Mouse (Mus musculus) gastrocnemius, adult 2 months (tissue): ENCODE results near the gene Arid1b. TPM values are rescaled to one million over a fixed set of nuclear protein-coding genes. Genes with fewer than 3 reads are reported as not detected.
"Not testable (repeated sequence)": the region's sequence is repeated elsewhere in the genome, so short reads cannot be mapped to it uniquely, and the experiment has no call there.

Experiments used
- DNase-seq: peaks from one replicate; pipeline ENCODE4 v3.0.0; 2022
- H3K27ac ChIP-seq: fragments of 200-600 bp; 2 replicates; pipeline ENCODE4 v1.8.1; 2022; ENCODE audit warnings: mild to moderate bottlenecking
- H3K4me3 ChIP-seq: fragments of 200-600 bp; 2 replicates; pipeline ENCODE4 v1.8.1; 2022; ENCODE audit warnings: mild to moderate bottlenecking, moderate library complexity
- CTCF ChIP-seq: fragments of 200-600 bp; IDR thresholded peaks from 2 replicates; pipeline ENCODE4 v1.8.1; 2022; ENCODE audit warnings: antibody characterized with exemption, mild to moderate bottlenecking, moderate library complexity
- intact Hi-C: fragments of 180-260 bp; cut with DNase I; formaldehyde crosslinking; loops from one replicate; pipeline ENCODE4 v1.15.1; 2025
- total RNA-seq, 2 experiments: library from RNA; stranded (reverse); gene quantifications; 2 replicates each; pipeline ENCODE4 v1.2.3; 2021

The Arid1b gene
- total RNA-seq, 2 experiments from 2014 or later, result 35.1 to 35.6 TPM

- H3K27ac ChIP-seq, result peak overlapping the region; percentile 55
- intact Hi-C loops, result no loop called here
- peak; percentile 63 for DNase-seq
- H3K4me3 ChIP-seq, result no peak overlapping the region
- TF ChIP-seq CTCF, result no peak
Observed at GRCm38 (mm10) chr17:5106263-5107195, 112.4 kb downstream of the Arid1b start.

- no peak for DNase-seq
- TF ChIP-seq CTCF, result no peak
- Histone ChIP-seq H3K4me3 (no peak overlapping the region), H3K27ac (peak overlapping the region; percentile 24; the same call in 1 of the 2 replicates)
- intact Hi-C loops, result no loop called here
Observed at GRCm38 (mm10) chr17:5107501-5107900, 113.4 kb downstream of the Arid1b start.

GRCm38 (mm10) chr17:5108022-5108421, 113.9 kb downstream of the Arid1b start:
- intact Hi-C loops, result no loop called here

GRCm38 (mm10) chr17:5108546-5109142, 114.5 kb downstream of the Arid1b start:
- no peak for TF ChIP-seq CTCF
- DNase-seq, result no peak
- peak overlapping the region; percentile 4 for H3K27ac ChIP-seq
- intact Hi-C loops, result no loop called here
- H3K4me3 ChIP-seq, result no peak overlapping the region

More at GRCm38 (mm10) chr17:5108022-5108421, 113.9 kb downstream of the Arid1b start:
- no peak for DNase-seq
- Histone ChIP-seq H3K27ac (peak overlapping the region; percentile 24), H3K4me3 (no peak overlapping the region)
- no peak for TF ChIP-seq CTCF

GRCm38 (mm10) chr17:5109343-5109742, 115.2 kb downstream of the Arid1b start:
- Histone ChIP-seq H3K4me3 (no peak overlapping the region), H3K27ac (no peak overlapping the region)
- intact Hi-C loops, result no loop called here
- TF ChIP-seq CTCF, result no peak
- no peak for DNase-seq

- Histone ChIP-seq H3K27ac (no peak overlapping the region), H3K4me3 (no peak overlapping the region)
- TF ChIP-seq CTCF, result no peak
- intact Hi-C loops, result no loop called here
- no peak for DNase-seq
Observed at GRCm38 (mm10) chr17:5110159-5110558, 116.0 kb downstream of the Arid1b start.

GRCm38 (mm10) chr17:5110981-5111380, 116.8 kb downstream of the Arid1b start:
- H3K4me3 ChIP-seq, DNase-seq, H3K27ac ChIP-seq, intact Hi-C loops: not testable (repeated sequence)

GRCm38 (mm10) chr17:5112116-5112515, 118.0 kb downstream of the Arid1b start:
- no peak for DNase-seq
- no peak overlapping the region for H3K4me3 ChIP-seq
- intact Hi-C loops, result no loop called here
- no peak for TF ChIP-seq CTCF
- H3K27ac ChIP-seq, result no peak overlapping the region

- Histone ChIP-seq H3K27ac (peak overlapping the region; percentile 63), H3K4me3 (no peak overlapping the region)
- TF ChIP-seq CTCF, result peak; percentile 38
- peak; percentile 62 for DNase-seq
- intact Hi-C loops, result no loop called here
Observed at GRCm38 (mm10) chr17:5115952-5116351, 121.8 kb downstream of the Arid1b start.

GRCm38 (mm10) chr17:5116990-5117389, 122.9 kb downstream of the Arid1b start:
- Histone ChIP-seq H3K4me3 (no peak overlapping the region), H3K27ac (peak overlapping the region; percentile 3; the same call in 1 of the 2 replicates)
- no peak for TF ChIP-seq CTCF
- intact Hi-C loops, result no loop called here
- no peak for DNase-seq

- no peak for TF ChIP-seq CTCF
- no peak overlapping the region for H3K4me3 ChIP-seq
- intact Hi-C loops, result no loop called here
- DNase-seq, result no peak
- peak overlapping the region; percentile 16; the same call in 1 of the 2 replicates for H3K27ac ChIP-seq
Observed at GRCm38 (mm10) chr17:5118171-5118570, 124.0 kb downstream of the Arid1b start.

- no peak for DNase-seq
- intact Hi-C loops, result no loop called here
- H3K27ac ChIP-seq, result no peak overlapping the region
- no peak for TF ChIP-seq CTCF
- no peak overlapping the region for H3K4me3 ChIP-seq
Observed at GRCm38 (mm10) chr17:5124643-5125042, 130.5 kb downstream of the Arid1b start.
